Mouse (Mus musculus): ENCODE data around the gene Arg1. TPM values are rescaled to one million over a fixed set of nuclear protein-coding genes. Genes with fewer than 3 reads are reported as not detected.

Arg1 gene
- total and polyA plus RNA-seq, 3 experiments: not detected

GRCm38 (mm10) chr10:24895927-24896326 is 31.4 kb downstream of the Arg1 start:
- ATAC-seq (ENCODE audit: extremely low read depth, insufficient number of reproducible peaks, low FRiP score, poor library complexity, severe bottlenecking) (no peak), DNase-seq (ENCODE audit: low spot score) (no peak)
- H3K36me3 ChIP-seq (replicated peaks): peaks cover 86% of the 10 kb centered on the region
- H3K4me3 ChIP-seq (ENCODE audit: low read depth, low read length): no peak overlapping the region
- H3K27me3 ChIP-seq (ENCODE audit: insufficient read depth, low read length): no peaks in the 10 kb centered on the region
- 0 out of 2 replicates have a peak, but pooled peaks cover 3% of the 10 kb centered on the region for H3K4me1 ChIP-seq (ENCODE audit: insufficient read depth, low read depth, low read length)
- TF ChIP-seq POLR2AphosphoS5 (IDR thresholded peaks at IDR 0.05; ENCODE audit: insufficient replicate concordance, low read depth, low read length) (no peak), GATA2 (IDR thresholded peaks at IDR 0.05; ENCODE audit: borderline replicate concordance, low read depth, low read length) (no peak), CTCF (IDR thresholded peaks at IDR 0.05; ENCODE audit: low read depth, low read length) (no peak), TAL1 (conservative IDR thresholded peaks at IDR 0.05; ENCODE audit: low read depth, low read length) (no peak), GATA1 (IDR thresholded peaks at IDR 0.05; ENCODE audit: borderline replicate concordance, low read length) (no peak)
- no peaks in the 10 kb centered on the region for H3K9me3 ChIP-seq (replicated peaks)

GRCm38 (mm10) chr10:24888343-24888742 is 38.9 kb downstream of the Arg1 start:
- TF ChIP-seq GATA2 (IDR thresholded peaks at IDR 0.05; ENCODE audit: borderline replicate concordance, low read depth, low read length) (no peak), TAL1 (conservative IDR thresholded peaks at IDR 0.05; ENCODE audit: low read depth, low read length) (no peak)
- H3K4me3 ChIP-seq (ENCODE audit: low read depth, low read length): no peak overlapping the region
- peaks cover 87% of the 10 kb centered on the region for H3K36me3 ChIP-seq (replicated peaks)
- no peak for DNase-seq (ENCODE audit: low spot score)
- no peaks in the 10 kb centered on the region for H3K27me3 ChIP-seq (ENCODE audit: insufficient read depth, low read length)
- no peaks in the 10 kb centered on the region for H3K9me3 ChIP-seq (replicated peaks)
- no peaks in the 10 kb centered on the region for H3K4me1 ChIP-seq (ENCODE audit: insufficient read depth, low read depth, low read length)
- ATAC-seq (ENCODE audit: extremely low read depth, insufficient number of reproducible peaks, low FRiP score, poor library complexity, severe bottlenecking): no peak

- Histone ChIP-seq H3K4me3 (ENCODE audit: low read depth, low read length) (no peak overlapping the region), H3K4me1 (ENCODE audit: insufficient read depth, low read depth, low read length) (no peaks in the 10 kb centered on the region), H3K27me3 (ENCODE audit: insufficient read depth, low read length) (no peaks in the 10 kb centered on the region), H3K36me3 (replicated peaks) (peaks cover 92% of the 10 kb centered on the region), H3K9me3 (replicated peaks) (no peaks in the 10 kb centered on the region)
- DNase-seq (ENCODE audit: low spot score): no peak
- TF ChIP-seq CTCF (IDR thresholded peaks at IDR 0.05; ENCODE audit: low read depth, low read length) (peak; percentile 28; the same call in 1 of the 2 replicates), GATA2 (IDR thresholded peaks at IDR 0.05; ENCODE audit: borderline replicate concordance, low read depth, low read length) (no peak)
- peak; percentile 54 for ATAC-seq (ENCODE audit: extremely low read depth, insufficient number of reproducible peaks, low FRiP score, poor library complexity, severe bottlenecking)
Observed at GRCm38 (mm10) chr10:24886008-24886407, 41.3 kb downstream of the Arg1 start.

GRCm38 (mm10) chr10:24873624-24874023 is 53.7 kb downstream of the Arg1 start:
- Histone ChIP-seq H3K36me3 (replicated peaks) (peaks cover 64% of the 10 kb centered on the region), H3K9me3 (replicated peaks) (no peaks in the 10 kb centered on the region), H3K4me1 (ENCODE audit: insufficient read depth, low read depth, low read length) (peaks cover 6% of the 10 kb centered on the region; the same call in 1 of the 2 replicates), H3K27me3 (ENCODE audit: insufficient read depth, low read length) (no peaks in the 10 kb centered on the region), H3K4me3 (ENCODE audit: low read depth, low read length) (no peak overlapping the region)
- no peak for DNase-seq (ENCODE audit: low spot score)
- no peak for ATAC-seq (ENCODE audit: extremely low read depth, insufficient number of reproducible peaks, low FRiP score, poor library complexity, severe bottlenecking)
- TF ChIP-seq CTCF (IDR thresholded peaks at IDR 0.05; ENCODE audit: low read depth, low read length) (0 out of 2 replicates have a peak, but pooled peaks have one; percentile 27), GATA1 (IDR thresholded peaks at IDR 0.05; ENCODE audit: borderline replicate concordance, low read length) (no peak)

- peak; percentile 76 for DNase-seq (ENCODE audit: low spot score)
- Histone ChIP-seq H3K4me3 (ENCODE audit: low read depth, low read length) (peak within 1 kb of the TSS; percentile 91), H3K36me3 (replicated peaks) (peaks cover 30% of the 10 kb centered on the region), H3K27me3 (ENCODE audit: insufficient read depth, low read length) (no peaks in the 10 kb centered on the region; the same call in 1 of the 2 replicates), H3K9me3 (replicated peaks) (no peaks in the 10 kb centered on the region), H3K4me1 (ENCODE audit: insufficient read depth, low read depth, low read length) (peaks cover 6% of the 10 kb centered on the region; the same call in 1 of the 2 replicates)
- TF ChIP-seq CTCF (IDR thresholded peaks at IDR 0.05; ENCODE audit: low read depth, low read length) (peak; percentile 75; the same call in 1 of the 2 replicates), GATA1 (IDR thresholded peaks at IDR 0.05; ENCODE audit: borderline replicate concordance, low read length) (no peak)
- ATAC-seq (ENCODE audit: extremely low read depth, insufficient number of reproducible peaks, low FRiP score, poor library complexity, severe bottlenecking): peak; percentile 100
Observed at GRCm38 (mm10) chr10:24869760-24870290, 57.5 kb downstream of the Arg1 start, which contains the start of gene Med23. TSS of gene Med23 (plus strand) at chr10:24869986.

Other genes with a start within 250 kb of the Arg1 start
- 0.23 and 0.53 TPM in 2 replicates for gene Enpp1, start 215.3 kb downstream of the Arg1 start, total RNA-seq (2014; fragmentation: Nextera tagmentation)
- 0.06 and 0.16 TPM in 2 replicates for gene Enpp1, start 215.3 kb downstream of the Arg1 start, total RNA-seq (2017)
- gene Enpp1, start 215.3 kb downstream of the Arg1 start, polyA plus RNA-seq (2012): 0.01 TPM in 1 of 2 replicates, not detected in the other
- 0.63 TPM in 1 of 2 replicates, not detected in the other for gene Enpp3, start 84.7 kb downstream of the Arg1 start, total RNA-seq (2014; fragmentation: Nextera tagmentation)
- 0.12 and 0.27 TPM in 2 replicates for gene Enpp3, start 84.7 kb downstream of the Arg1 start, total RNA-seq (2017)
- gene Enpp3, start 84.7 kb downstream of the Arg1 start, polyA plus RNA-seq (2012): not detected in 2 replicates
- gene Med23, start 57.5 kb downstream of the Arg1 start, total RNA-seq (2014; fragmentation: Nextera tagmentation): 48.9 and 52.8 TPM in 2 replicates
- gene Med23, start 57.5 kb downstream of the Arg1 start, total RNA-seq (2017): 30.0 and 34.0 TPM in 2 replicates
- gene Med23, start 57.5 kb downstream of the Arg1 start, polyA plus RNA-seq (2012): 8.9 and 13.7 TPM in 2 replicates